Mouse (Mus musculus) liver, embryonic 16.5 days (tissue): Measurements from ENCODE around the gene Ifnz. TPM values are rescaled to one million over a fixed set of nuclear protein-coding genes. Genes with fewer than 3 reads are reported as not detected.

ENCODE experiments used
- ATAC-seq: fragments of 200-750 bp; cut with Nextera tagmentation; 2 replicates; pipeline ENCODE4 v1.8.0; 2017; ENCODE audit warnings: low read depth, mild to moderate bottlenecking, moderate number of reproducible peaks, moderate library complexity
- H3K27ac ChIP-seq: fragments of 300-500 bp; sonication (generic); 2 replicates; pipeline ENCODE4 v1.5.1; 2014; ENCODE audit warnings: mild to moderate bottlenecking, low read length
- H3K27me3 ChIP-seq: fragments of 300-500 bp; sonication (generic); 2 replicates; pipeline ENCODE4 v1.6.1; 2014; ENCODE audit warnings: low read depth, low read length, mixed read lengths; ENCODE audit not compliant: control insufficient read depth, insufficient read depth
- H3K36me3 ChIP-seq: fragments of 300-500 bp; sonication (generic); 2 replicates; pipeline ENCODE4 v1.6.1; 2014; ENCODE audit warnings: mild to moderate bottlenecking; ENCODE audit not compliant: control insufficient read depth, insufficient read depth
- H3K4me1 ChIP-seq: fragments of 300-500 bp; sonication (generic); 2 replicates; pipeline ENCODE4 v1.6.1; 2014; ENCODE audit warnings: low read depth, low read length, mixed read lengths; ENCODE audit not compliant: control insufficient read depth
- H3K4me2 ChIP-seq: fragments of 300-500 bp; sonication (generic); 2 replicates; pipeline ENCODE4 v1.6.1; 2014; ENCODE audit warnings: low read depth, low read length, mixed read lengths
- H3K4me3 ChIP-seq: fragments of 300-500 bp; sonication (generic); 2 replicates; pipeline ENCODE4 v1.5.1; 2014; ENCODE audit warnings: low read depth, mild to moderate bottlenecking, low read length
- H3K9ac ChIP-seq: fragments of 300-500 bp; sonication (generic); 2 replicates; pipeline ENCODE4 v1.6.1; 2014; ENCODE audit warnings: low read depth, low read length
- H3K9me3 ChIP-seq: fragments of 300-500 bp; sonication (generic); replicated peaks from 2 replicates; pipeline ENCODE4 v1.6.1; 2016; ENCODE audit warnings: low read length; ENCODE audit not compliant: control insufficient read depth
- WGBS: fragments of 180-500 bp; shearing (Covaris S2); extraction: QIAGEN DNeasy Blood & Tissue Kit; methylation state at CpG from one replicate; pipeline ENCODE4 v1.1.7; 2014; ENCODE audit not compliant: insufficient replicate concordance; 5-methylcytosine and 5-hydroxymethylcytosine counted together
- polyA plus RNA-seq: library from polyadenylated mRNA; unstranded; fragments of >200 nt; fragmentation: Nextera tagmentation; extraction: Ambion mirVana; gene quantifications from 2 replicates; pipeline ENCODE4 v1.2.1, GENCODE M21; 2015

The Ifnz gene
- polyA plus RNA-seq, 1 experiment from 2014 or later, result not detected

DNA sequence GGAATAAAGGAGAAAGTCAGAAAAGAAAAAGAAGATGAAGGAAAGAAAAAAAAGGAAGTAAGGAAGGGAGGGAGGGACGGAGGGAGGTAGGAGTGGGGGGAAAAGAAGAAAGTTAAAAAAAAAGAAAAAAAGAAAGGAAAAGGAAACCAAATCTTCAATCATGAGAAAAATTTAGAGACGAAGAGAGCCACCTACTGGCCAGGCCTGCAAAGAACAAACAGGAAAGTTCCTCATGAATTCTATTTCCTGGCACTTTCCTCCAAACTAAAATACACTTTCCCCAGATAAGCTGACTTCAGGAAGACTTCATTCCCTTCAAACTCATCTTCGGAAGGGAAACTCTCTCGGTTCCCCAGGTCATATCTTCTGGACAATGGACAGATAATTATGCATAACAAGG is 48.6 kb downstream of the Ifnz start:
- no peaks in the 10 kb centered on the region for H3K27me3 ChIP-seq
- H3K4me1 ChIP-seq, result no peaks in the 10 kb centered on the region
- H3K36me3 ChIP-seq, result no peaks in the 10 kb centered on the region
- 10% methylated on average over 4 of the region's 4 CpGs for WGBS
- H3K9me3 ChIP-seq, result no peaks in the 10 kb centered on the region
- no peak for ATAC-seq
- no peak overlapping the region for H3K4me3 ChIP-seq
- no peak overlapping the region for H3K4me2 ChIP-seq
- H3K27ac ChIP-seq, result no peak overlapping the region
- no peak overlapping the region for H3K9ac ChIP-seq

Other genes with a start within 250 kb of the Ifnz start
- gene Ifna15, start 223.9 kb upstream of the Ifnz start, polyA plus RNA-seq, result not detected in 2 replicates
- gene Ifna14, start 210.3 kb upstream of the Ifnz start, polyA plus RNA-seq, result not detected in 2 replicates
- not detected in 2 replicates for gene Ifna9, start 189.7 kb upstream of the Ifnz start, polyA plus RNA-seq
- gene Ifna12, start 178.8 kb upstream of the Ifnz start, polyA plus RNA-seq, result not detected in 2 replicates
- gene C87499, start 147.7 kb upstream of the Ifnz start, polyA plus RNA-seq, result not detected in 2 replicates
- not detected in 2 replicates for gene Ifna13, start 137.7 kb upstream of the Ifnz start, polyA plus RNA-seq
- not detected in 2 replicates for gene Ifna16, start 105.2 kb upstream of the Ifnz start, polyA plus RNA-seq
- not detected in 2 replicates for gene Ifna2, start 98.2 kb upstream of the Ifnz start, polyA plus RNA-seq
- gene Ifnab, start 90.8 kb upstream of the Ifnz start, polyA plus RNA-seq, result not detected in 2 replicates
- 0.25 and 0.32 TPM in 2 replicates for gene Gm26566, start 60.3 kb upstream of the Ifnz start, polyA plus RNA-seq
- 22.4 and 23.5 TPM in 2 replicates for gene Klhl9, start 59.7 kb upstream of the Ifnz start, polyA plus RNA-seq
- not detected in 2 replicates for gene Gm13271, start 27.3 kb upstream of the Ifnz start, polyA plus RNA-seq
- 0.07 TPM in 1 of 2 replicates, not detected in the other for gene Gm13283, start 22.0 kb upstream of the Ifnz start, polyA plus RNA-seq
- 0.11 TPM in 1 of 2 replicates, not detected in the other for gene Gm13290, start 8.3 kb upstream of the Ifnz start, polyA plus RNA-seq
- not detected in 2 replicates for gene Gm13289, start 5.2 kb upstream of the Ifnz start, polyA plus RNA-seq
- gene Gm13272, start 2.3 kb upstream of the Ifnz start, polyA plus RNA-seq, result not detected in 2 replicates
- gene Gm13276, start 3.6 kb downstream of the Ifnz start, polyA plus RNA-seq, result not detected in 2 replicates
- not detected in 2 replicates for gene Gm13277, start 6.5 kb downstream of the Ifnz start, polyA plus RNA-seq
- not detected in 2 replicates for gene Gm13278, start 9.4 kb downstream of the Ifnz start, polyA plus RNA-seq
- not detected in 2 replicates for gene Gm13275, start 12.4 kb downstream of the Ifnz start, polyA plus RNA-seq
- gene Gm13279, start 15.3 kb downstream of the Ifnz start, polyA plus RNA-seq, result not detected in 2 replicates
- gene Gm13285, start 17.5 kb downstream of the Ifnz start, polyA plus RNA-seq, result 0.15 and 0.23 TPM in 2 replicates
- not detected in 2 replicates for gene Gm13287, start 21.1 kb downstream of the Ifnz start, polyA plus RNA-seq
- gene Gm13288, start 23.4 kb downstream of the Ifnz start, polyA plus RNA-seq, result not detected in 2 replicates
- gene Ifna7, start 34.1 kb downstream of the Ifnz start, polyA plus RNA-seq, result not detected in 2 replicates
- gene Ifna11, start 37.8 kb downstream of the Ifnz start, polyA plus RNA-seq, result not detected in 2 replicates
- not detected in 2 replicates for gene Ifna6, start 45.3 kb downstream of the Ifnz start, polyA plus RNA-seq
- not detected in 2 replicates for gene Ifna5, start 53.4 kb downstream of the Ifnz start, polyA plus RNA-seq
- gene Ifna4, start 59.7 kb downstream of the Ifnz start, polyA plus RNA-seq, result not detected in 2 replicates
- gene Ifna1, start 68.0 kb downstream of the Ifnz start, polyA plus RNA-seq, result not detected in 2 replicates
- gene Ifne, start 98.1 kb downstream of the Ifnz start, polyA plus RNA-seq, result not detected in 2 replicates